Mouse (Mus musculus): Measurements from ENCODE around the gene Zfp366. TPM values are rescaled to one million over a fixed set of nuclear protein-coding genes. Genes with fewer than 3 reads are reported as not detected.

Gene Zfp366
- polyA plus RNA-seq, 1 experiment from 2014 or later, result 0.96 TPM

DNA sequence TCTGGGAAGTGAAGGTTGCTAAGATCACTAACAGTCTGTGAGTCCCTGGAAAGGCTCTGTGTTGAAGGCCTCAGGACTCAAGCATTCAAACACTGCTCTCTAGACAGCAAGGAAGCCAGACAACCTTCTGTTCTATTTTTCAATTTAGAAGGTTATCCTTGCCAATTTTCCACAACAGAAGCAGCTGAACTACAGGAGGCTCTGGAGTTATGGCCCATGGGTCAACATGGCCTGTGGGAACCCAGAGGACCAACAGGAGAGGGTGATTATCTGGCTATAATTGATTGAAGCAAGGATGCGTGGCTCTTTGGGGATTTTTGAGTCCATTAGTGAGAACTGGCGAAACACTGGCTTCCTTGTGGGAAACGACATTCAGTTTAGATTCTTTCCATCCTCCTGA lies 48.7 kb downstream of the Zfp366 start:
- H3K9ac ChIP-seq (replicated peaks; ENCODE audit: low read length), result no peak overlapping the region
- no peak overlapping the region for H3K4me3 ChIP-seq (ENCODE audit: low read length)
- peaks cover 37% of the 10 kb centered on the region for H3K4me1 ChIP-seq (ENCODE audit: insufficient read depth, low read length)
- no peak overlapping the region for H3K4me2 ChIP-seq (replicated peaks; ENCODE audit: low read depth, low read length)
- no peak for ATAC-seq (ENCODE audit: low FRiP score, low TSS enrichment)
- 71% methylated on average over 3 of the region's 3 CpGs for WGBS
- H3K27ac ChIP-seq (ENCODE audit: low read length), result no peak overlapping the region
- no peaks in the 10 kb centered on the region for H3K27me3 ChIP-seq (ENCODE audit: insufficient read depth, low read length)
- no peaks in the 10 kb centered on the region for H3K36me3 ChIP-seq (ENCODE audit: insufficient read depth, low read length)
- H3K9me3 ChIP-seq (ENCODE audit: low read length), result no peaks in the 10 kb centered on the region

DNA sequence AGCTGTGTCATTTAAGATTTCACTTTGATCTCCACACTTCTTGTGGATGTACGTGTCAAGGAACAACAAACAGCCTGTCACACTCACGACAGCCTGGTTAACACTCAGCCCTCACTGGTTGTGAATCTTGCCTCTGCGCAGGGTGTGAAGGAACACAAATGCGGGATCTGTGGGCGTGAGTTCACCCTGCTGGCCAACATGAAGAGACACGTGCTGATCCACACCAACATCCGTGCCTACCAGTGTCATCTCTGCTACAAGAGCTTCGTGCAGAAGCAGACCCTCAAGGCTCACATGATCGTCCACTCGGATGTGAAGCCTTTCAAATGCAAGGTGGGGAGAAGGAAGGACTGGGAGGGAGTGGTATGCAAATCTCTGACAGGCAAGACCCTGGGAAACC lies 49.3 kb downstream of the Zfp366 start:
- peaks cover 44% of the 10 kb centered on the region for H3K4me1 ChIP-seq (ENCODE audit: insufficient read depth, low read length)
- no peaks in the 10 kb centered on the region for H3K9me3 ChIP-seq (ENCODE audit: low read length)
- no peak overlapping the region for H3K9ac ChIP-seq (replicated peaks; ENCODE audit: low read length)
- no peaks in the 10 kb centered on the region for H3K36me3 ChIP-seq (ENCODE audit: insufficient read depth, low read length)
- H3K4me2 ChIP-seq (replicated peaks; ENCODE audit: low read depth, low read length), result no peak overlapping the region
- no peaks in the 10 kb centered on the region for H3K27me3 ChIP-seq (ENCODE audit: insufficient read depth, low read length)
- no peak for ATAC-seq (ENCODE audit: low FRiP score, low TSS enrichment)
- H3K27ac ChIP-seq (ENCODE audit: low read length), result no peak overlapping the region
- 52% methylated on average over 10 of the region's 10 CpGs for WGBS
- H3K4me3 ChIP-seq (ENCODE audit: low read length), result no peak overlapping the region

DNA sequence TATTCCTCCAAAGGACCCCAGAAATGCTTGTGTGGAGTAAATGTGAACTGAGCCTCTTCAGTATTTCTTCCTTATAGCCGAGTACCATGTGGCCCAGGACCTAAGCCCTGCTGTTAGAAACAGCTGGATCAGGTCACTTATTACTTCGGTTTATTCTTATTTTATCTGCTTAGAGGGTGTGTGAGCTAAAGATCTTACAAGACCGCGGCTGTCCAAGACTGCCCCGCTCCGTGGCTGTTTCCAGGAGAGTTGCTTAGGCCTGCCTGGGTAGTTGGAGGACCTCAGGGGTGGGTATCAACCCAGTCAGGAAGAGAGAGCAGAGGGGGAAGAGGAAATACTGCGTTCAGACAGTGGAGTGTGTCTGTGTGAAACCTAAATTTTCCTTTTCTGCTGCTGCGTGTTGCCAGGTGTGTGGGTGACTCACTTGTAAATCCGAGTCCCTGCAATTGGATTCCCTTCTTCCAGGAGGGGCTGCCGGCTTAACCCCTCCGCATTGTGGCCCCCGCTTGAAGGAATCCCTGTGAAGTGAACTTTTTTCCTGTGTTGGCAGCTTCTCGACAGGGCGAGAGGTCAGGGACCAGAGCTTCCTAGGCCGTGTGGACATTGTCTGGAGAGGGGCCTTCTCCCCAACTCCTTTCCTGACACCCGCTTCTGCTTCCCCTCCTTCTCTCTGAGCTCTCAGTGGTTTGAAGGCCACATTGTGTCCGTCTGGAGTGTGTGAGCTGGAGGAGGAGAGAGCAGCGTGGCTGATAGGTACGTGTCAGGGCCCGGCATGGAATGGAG lies 51.0 kb downstream of the Zfp366 start:
- no peaks in the 10 kb centered on the region for H3K36me3 ChIP-seq (ENCODE audit: insufficient read depth, low read length)
- no peak overlapping the region for H3K4me2 ChIP-seq (replicated peaks; ENCODE audit: low read depth, low read length)
- H3K9ac ChIP-seq (replicated peaks; ENCODE audit: low read length), result 0 out of 2 replicates have a peak overlapping the region, but pooled peaks have one; percentile 31
- no peaks in the 10 kb centered on the region for H3K9me3 ChIP-seq (ENCODE audit: low read length)
- H3K27me3 ChIP-seq (ENCODE audit: insufficient read depth, low read length), result no peaks in the 10 kb centered on the region
- WGBS, result 53% methylated on average over 20 of the region's 20 CpGs
- no peak overlapping the region for H3K4me3 ChIP-seq (ENCODE audit: low read length)
- peaks cover 48% of the 10 kb centered on the region for H3K4me1 ChIP-seq (ENCODE audit: insufficient read depth, low read length)
- H3K27ac ChIP-seq (ENCODE audit: low read length), result peak overlapping the region; percentile 65
- no peak for ATAC-seq (ENCODE audit: low FRiP score, low TSS enrichment)

DNA sequence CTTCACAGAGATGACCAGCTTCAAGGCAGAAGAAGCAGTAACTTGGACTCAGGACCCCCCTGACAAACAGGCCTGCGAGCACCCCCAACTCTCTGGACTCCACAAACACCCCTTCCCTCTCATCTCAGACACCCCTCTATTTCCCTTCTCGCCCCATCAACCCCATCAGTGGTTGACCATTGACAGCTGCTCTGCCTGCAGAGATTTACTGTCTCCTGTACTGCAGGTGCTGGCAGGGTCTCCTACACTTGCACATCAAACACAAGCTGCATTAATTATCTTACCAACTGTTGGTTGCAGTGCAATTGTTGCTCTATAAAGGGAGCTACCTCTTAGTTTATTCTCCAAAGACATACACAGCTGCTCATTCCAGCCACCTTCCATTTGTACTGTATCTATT lies 51.6 kb downstream of the Zfp366 start:
- Histone ChIP-seq H3K27me3 (ENCODE audit: insufficient read depth, low read length) (no peaks in the 10 kb centered on the region), H3K9ac (replicated peaks; ENCODE audit: low read length) (no peak overlapping the region), H3K36me3 (ENCODE audit: insufficient read depth, low read length) (no peaks in the 10 kb centered on the region), H3K9me3 (ENCODE audit: low read length) (no peaks in the 10 kb centered on the region), H3K4me2 (replicated peaks; ENCODE audit: low read depth, low read length) (no peak overlapping the region), H3K4me3 (ENCODE audit: low read length) (no peak overlapping the region), H3K4me1 (ENCODE audit: insufficient read depth, low read length) (peaks cover 46% of the 10 kb centered on the region), H3K27ac (ENCODE audit: low read length) (peak overlapping the region; percentile 65)
- 63% methylated on average over 2 of the region's 2 CpGs for WGBS
- ATAC-seq (ENCODE audit: low FRiP score, low TSS enrichment), result no peak

DNA sequence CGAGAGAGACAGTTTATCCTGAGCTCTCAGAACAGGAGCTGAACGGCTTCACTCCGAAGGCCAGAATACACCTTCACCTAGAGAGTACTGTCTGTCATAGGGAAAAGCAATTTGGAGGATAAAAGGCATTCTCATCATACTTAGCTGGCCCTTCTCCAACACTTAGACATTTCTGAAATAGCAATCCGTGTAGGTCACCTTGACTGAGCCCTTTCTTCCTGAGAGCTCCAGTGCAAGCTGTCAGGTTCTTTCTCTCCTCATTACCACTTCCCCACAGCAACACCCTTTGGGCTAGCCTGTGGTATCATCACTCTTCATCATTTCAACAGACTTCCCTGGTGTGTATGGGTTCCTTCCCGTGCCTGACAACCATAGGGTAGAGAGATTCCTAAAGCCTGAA lies 52.5 kb downstream of the Zfp366 start:
- no peaks in the 10 kb centered on the region for H3K9me3 ChIP-seq (ENCODE audit: low read length)
- no peak for ATAC-seq (ENCODE audit: low FRiP score, low TSS enrichment)
- no peaks in the 10 kb centered on the region for H3K27me3 ChIP-seq (ENCODE audit: insufficient read depth, low read length)
- H3K27ac ChIP-seq (ENCODE audit: low read length), result peak overlapping the region; percentile 97
- H3K4me2 ChIP-seq (replicated peaks; ENCODE audit: low read depth, low read length), result no peak overlapping the region
- no peaks in the 10 kb centered on the region for H3K36me3 ChIP-seq (ENCODE audit: insufficient read depth, low read length)
- no peak overlapping the region for H3K4me3 ChIP-seq (ENCODE audit: low read length)
- WGBS, result 89% methylated on average over 5 of the region's 5 CpGs
- H3K9ac ChIP-seq (replicated peaks; ENCODE audit: low read length), result no peak overlapping the region
- peaks cover 46% of the 10 kb centered on the region for H3K4me1 ChIP-seq (ENCODE audit: insufficient read depth, low read length)

DNA sequence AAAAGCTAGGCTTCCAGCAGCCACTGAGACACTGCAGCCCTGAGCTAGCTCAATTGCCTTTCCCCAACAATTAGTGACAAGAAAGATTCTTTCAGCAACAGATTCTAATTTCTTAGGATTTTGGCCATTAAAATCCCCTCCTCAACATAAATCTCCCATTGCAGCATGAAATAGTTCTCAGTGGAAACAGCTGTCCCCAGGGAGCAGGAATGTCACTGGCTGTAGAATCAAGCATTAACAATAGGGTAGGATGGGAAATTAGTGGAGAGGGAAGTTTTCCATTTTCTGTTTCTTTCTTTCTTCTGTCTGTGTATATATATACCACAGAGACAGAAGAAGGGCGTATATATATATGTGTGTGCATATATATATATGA lies 53.2 kb downstream of the Zfp366 start:
- no peak overlapping the region for H3K4me2 ChIP-seq (replicated peaks; ENCODE audit: low read depth, low read length)
- no peaks in the 10 kb centered on the region for H3K9me3 ChIP-seq (ENCODE audit: low read length)
- no peak overlapping the region for H3K4me3 ChIP-seq (ENCODE audit: low read length)
- no peaks in the 10 kb centered on the region for H3K27me3 ChIP-seq (ENCODE audit: insufficient read depth, low read length)
- no peaks in the 10 kb centered on the region for H3K36me3 ChIP-seq (ENCODE audit: insufficient read depth, low read length)
- peak overlapping the region; percentile 97 for H3K27ac ChIP-seq (ENCODE audit: low read length)
- ATAC-seq (ENCODE audit: low FRiP score, low TSS enrichment), result no peak
- H3K9ac ChIP-seq (replicated peaks; ENCODE audit: low read length), result no peak overlapping the region
- 55% methylated on average over 1 of the region's 1 CpGs for WGBS
- peaks cover 46% of the 10 kb centered on the region for H3K4me1 ChIP-seq (ENCODE audit: insufficient read depth, low read length)

DNA sequence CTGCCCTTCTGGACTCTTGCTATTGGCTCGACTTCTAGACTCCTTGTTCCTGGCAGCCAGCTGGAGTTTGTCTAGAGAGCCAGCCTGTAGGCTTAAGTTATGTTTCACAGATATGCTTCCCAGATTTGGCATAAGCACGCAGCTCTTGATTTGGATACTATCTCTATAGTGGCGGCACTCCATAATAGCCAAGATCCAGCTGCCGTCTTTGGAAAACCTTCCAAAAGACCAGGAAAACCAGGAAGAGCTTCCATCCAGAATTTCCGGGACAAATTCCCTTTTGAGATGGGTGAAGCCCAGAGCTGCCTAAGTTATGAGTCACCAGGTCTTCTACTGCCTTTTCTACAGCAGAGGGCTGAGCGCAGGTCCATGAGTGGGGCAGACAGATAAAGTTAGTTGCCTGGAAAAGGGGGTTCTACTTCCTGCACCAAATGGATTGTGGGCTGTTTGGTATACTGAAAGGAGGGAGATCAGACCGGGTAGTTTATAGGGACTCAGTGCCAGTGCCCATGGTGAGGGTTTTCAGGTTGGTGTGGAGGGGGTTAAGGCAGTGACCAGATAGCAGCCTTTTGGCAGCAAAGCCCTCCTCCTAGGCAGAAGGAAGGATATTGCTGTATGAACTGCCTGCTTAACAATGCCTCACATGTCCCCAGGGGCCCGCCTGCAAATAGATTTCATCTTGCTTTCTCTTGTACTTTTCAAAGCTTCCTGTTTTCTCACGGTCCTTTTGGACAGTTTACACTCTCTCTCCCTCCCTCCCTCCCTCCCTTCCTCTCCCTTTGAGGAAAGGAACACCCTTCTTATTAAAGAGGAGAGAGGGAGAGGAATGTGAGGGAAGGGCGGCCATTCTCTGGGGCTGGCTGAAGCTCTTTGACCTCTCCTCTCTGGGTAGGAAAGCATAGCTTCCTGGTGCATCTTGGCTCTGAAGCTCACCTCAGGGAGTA lies 53.9 kb downstream of the Zfp366 start:
- H3K4me1 ChIP-seq (ENCODE audit: insufficient read depth, low read length), result peaks cover 46% of the 10 kb centered on the region
- peak; percentile 75 for ATAC-seq (ENCODE audit: low FRiP score, low TSS enrichment)
- H3K27me3 ChIP-seq (ENCODE audit: insufficient read depth, low read length), result no peaks in the 10 kb centered on the region
- H3K27ac ChIP-seq (ENCODE audit: low read length), result peak overlapping the region; percentile 97
- no peak overlapping the region for H3K4me3 ChIP-seq (ENCODE audit: low read length)
- H3K4me2 ChIP-seq (replicated peaks; ENCODE audit: low read depth, low read length), result peak overlapping the region; percentile 22
- no peaks in the 10 kb centered on the region for H3K36me3 ChIP-seq (ENCODE audit: insufficient read depth, low read length)
- no peaks in the 10 kb centered on the region for H3K9me3 ChIP-seq (ENCODE audit: low read length)
- WGBS, result 38% methylated on average over 10 of the region's 10 CpGs
- peak overlapping the region; percentile 48; the same call in 1 of the 2 replicates for H3K9ac ChIP-seq (replicated peaks; ENCODE audit: low read length)

DNA sequence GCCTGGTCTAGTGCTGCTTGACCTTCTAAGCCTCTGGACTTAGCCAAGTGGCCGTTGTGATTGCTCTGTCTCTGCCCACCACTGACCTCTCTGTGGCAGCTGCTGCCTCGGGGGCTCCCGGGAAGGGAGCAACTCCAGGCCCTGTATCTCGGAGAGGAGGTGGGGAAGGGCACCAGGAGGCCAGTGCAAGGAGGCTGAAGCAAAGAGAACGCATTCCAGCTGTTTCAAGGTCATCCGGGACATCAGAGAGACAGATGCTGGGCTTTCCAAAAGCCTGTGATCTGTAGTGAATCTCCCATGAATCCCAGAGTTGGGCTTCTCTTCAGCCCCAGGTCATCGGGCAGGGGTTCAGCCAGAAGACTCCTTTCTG lies 54.5 kb downstream of the Zfp366 start:
- WGBS, result 12% methylated on average over 7 of the region's 7 CpGs
- no peak; the same call in 1 of the 2 replicates for ATAC-seq (ENCODE audit: low FRiP score, low TSS enrichment)
- H3K27ac ChIP-seq (ENCODE audit: low read length), result peak overlapping the region; percentile 97

DNA sequence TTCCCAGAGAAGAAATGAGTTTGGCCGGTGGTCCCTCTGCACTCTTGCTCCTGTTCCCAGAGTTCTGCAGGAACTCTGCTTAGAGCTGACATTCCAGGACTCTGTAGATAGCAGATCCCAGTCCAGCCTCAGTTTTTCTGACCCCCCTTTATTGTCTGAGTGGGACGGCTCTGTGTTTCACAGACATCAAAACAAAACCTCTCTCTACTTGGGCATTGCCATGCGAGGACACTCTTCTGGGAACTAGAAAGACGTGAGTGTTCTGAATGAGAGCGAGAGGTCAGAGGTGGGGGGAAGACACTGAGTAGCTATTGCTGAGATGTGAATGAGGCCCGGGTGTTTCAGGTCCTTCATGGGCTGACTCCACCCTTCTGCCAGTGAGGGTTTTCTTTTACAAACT lies 55.1 kb downstream of the Zfp366 start:
- Histone ChIP-seq H3K27me3 (ENCODE audit: insufficient read depth, low read length) (no peaks in the 10 kb centered on the region), H3K9ac (replicated peaks; ENCODE audit: low read length) (no peak overlapping the region), H3K9me3 (ENCODE audit: low read length) (no peaks in the 10 kb centered on the region), H3K27ac (ENCODE audit: low read length) (peak overlapping the region; percentile 97), H3K36me3 (ENCODE audit: insufficient read depth, low read length) (no peaks in the 10 kb centered on the region), H3K4me2 (replicated peaks; ENCODE audit: low read depth, low read length) (no peak overlapping the region), H3K4me1 (ENCODE audit: insufficient read depth, low read length) (peaks cover 46% of the 10 kb centered on the region), H3K4me3 (ENCODE audit: low read length) (no peak overlapping the region)
- no peak for ATAC-seq (ENCODE audit: low FRiP score, low TSS enrichment)
- 37% methylated on average over 6 of the region's 6 CpGs for WGBS

More for the DNA sequence above, 54.5 kb downstream of the Zfp366 start:
- peak overlapping the region; percentile 48 for H3K9ac ChIP-seq (replicated peaks; ENCODE audit: low read length)
- no peaks in the 10 kb centered on the region for H3K27me3 ChIP-seq (ENCODE audit: insufficient read depth, low read length)
- H3K36me3 ChIP-seq (ENCODE audit: insufficient read depth, low read length), result no peaks in the 10 kb centered on the region
- H3K4me1 ChIP-seq (ENCODE audit: insufficient read depth, low read length), result peaks cover 46% of the 10 kb centered on the region
- no peak overlapping the region for H3K4me3 ChIP-seq (ENCODE audit: low read length)
- no peaks in the 10 kb centered on the region for H3K9me3 ChIP-seq (ENCODE audit: low read length)
- peak overlapping the region; percentile 12; the same call in 1 of the 2 replicates for H3K4me2 ChIP-seq (replicated peaks; ENCODE audit: low read depth, low read length)

DNA sequence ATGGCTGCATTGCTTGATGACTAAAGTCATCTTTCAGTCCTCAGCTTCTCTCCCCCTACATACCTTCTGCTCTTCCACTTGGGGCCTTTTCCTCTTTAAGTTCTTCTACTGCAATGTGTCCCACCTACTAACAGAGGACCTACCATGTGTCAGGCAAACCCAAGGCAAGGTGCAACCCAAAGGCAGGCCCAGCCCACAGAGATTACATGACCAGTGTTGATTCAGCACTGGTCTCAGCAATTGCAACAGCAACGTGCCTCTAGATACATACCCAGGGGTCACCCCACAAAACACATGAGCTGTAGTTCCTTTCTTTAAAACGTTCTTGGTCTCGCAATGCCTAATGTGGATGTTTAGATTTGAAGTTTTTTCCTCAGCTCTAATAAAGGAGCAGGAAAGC lies 57.4 kb downstream of the Zfp366 start:
- Histone ChIP-seq H3K27me3 (ENCODE audit: insufficient read depth, low read length) (no peaks in the 10 kb centered on the region), H3K36me3 (ENCODE audit: insufficient read depth, low read length) (no peaks in the 10 kb centered on the region), H3K9me3 (ENCODE audit: low read length) (no peaks in the 10 kb centered on the region), H3K4me2 (replicated peaks; ENCODE audit: low read depth, low read length) (no peak overlapping the region), H3K9ac (replicated peaks; ENCODE audit: low read length) (no peak overlapping the region), H3K4me1 (ENCODE audit: insufficient read depth, low read length) (peaks cover 32% of the 10 kb centered on the region), H3K4me3 (ENCODE audit: low read length) (no peak overlapping the region), H3K27ac (ENCODE audit: low read length) (no peak overlapping the region)
- WGBS, result 73% methylated on average over 3 of the region's 3 CpGs
- ATAC-seq (ENCODE audit: low FRiP score, low TSS enrichment), result no peak
